Mouse (Mus musculus) gastrocnemius, adult 18-20 months (tissue): Measurements from ENCODE around the gene Lrat. TPM values are rescaled to one million over a fixed set of nuclear protein-coding genes. Genes with fewer than 3 reads are reported as not detected.
A peak's percentile ranks its signal among the peaks of the same experiment; 100 is the strongest.

Source experiments
- DNase-seq: peaks from one replicate; pipeline ENCODE4 v3.0.0; 2021; ENCODE audit warnings: low spot score
- long read RNA-seq, 2 experiments: library from polyadenylated mRNA; stranded (forward); transcript quantifications; one replicate each; pipeline ENCODE4 v2.0.0; 2021
- total RNA-seq, 2 experiments: library from RNA; stranded (reverse); gene quantifications; 2 replicates each; pipeline ENCODE4 v1.2.3; 2021

Gene Lrat
- total RNA-seq = not detected
- long read RNA-seq, experiment 1 = 0 reads
- long read RNA-seq, experiment 2 = 0 reads

- no peak for DNase-seq
Measured at GRCm38 (mm10) chr3:82903613-82904205, at the start of gene Lrat. Gene Lrat, minus strand, starts transcription at chr3:82903973.

- DNase-seq = no peak
Measured at GRCm38 (mm10) chr3:82952173-82952962, 48.6 kb upstream of the Lrat start.

- DNase-seq = no peak
Measured at GRCm38 (mm10) chr3:82950639-82951038, 46.9 kb upstream of the Lrat start.

- DNase-seq = no peak
Measured at GRCm38 (mm10) chr3:82950208-82950607, 46.4 kb upstream of the Lrat start.

GRCm38 (mm10) chr3:82946375-82947107 lies 42.8 kb upstream of the Lrat start:
- no peak for DNase-seq

GRCm38 (mm10) chr3:82927917-82928316 lies 24.1 kb upstream of the Lrat start:
- DNase-seq = no peak

GRCm38 (mm10) chr3:82915632-82916031 lies 11.9 kb upstream of the Lrat start:
- DNase-seq = no peak

- no peak for DNase-seq
Measured at GRCm38 (mm10) chr3:82908671-82909070, 4.9 kb upstream of the Lrat start.

GRCm38 (mm10) chr3:82904211-82904908 lies 587 bp upstream of the Lrat start:
- no peak for DNase-seq

- DNase-seq = no peak
Measured at GRCm38 (mm10) chr3:82902757-82903612, 788 bp downstream of the Lrat start.

GRCm38 (mm10) chr3:82888842-82889241 lies 14.9 kb downstream of the Lrat start:
- DNase-seq = no peak

GRCm38 (mm10) chr3:82877258-82877657 lies 26.5 kb downstream of the Lrat start:
- no peak for DNase-seq

GRCm38 (mm10) chr3:82876372-82876739 lies 27.4 kb downstream of the Lrat start, which contains the start of gene Rbm46:
Gene Rbm46, minus strand, starts transcription at chr3:82876483.
- DNase-seq = peak; percentile 74

- no peak for DNase-seq
Measured at GRCm38 (mm10) chr3:82875671-82876371, 28.0 kb downstream of the Lrat start.

- DNase-seq = no peak
Measured at GRCm38 (mm10) chr3:82857414-82858077, 46.2 kb downstream of the Lrat start.
